Mouse (Mus musculus) ES-Bruce4 (cell line): ENCODE results near the gene Scaf1.

ENCODE experiments used
- CTCF ChIP-seq: IDR thresholded peaks from one replicate; pipeline ENCODE4 v1.8.1; 2011; ENCODE audit warnings: low read depth, low read length
- EP300 ChIP-seq: IDR thresholded peaks from 2 replicates; pipeline ENCODE4 v1.6.1; 2011; ENCODE audit warnings: low read depth, low read length; ENCODE audit not compliant: insufficient read depth
- POLR2A ChIP-seq: IDR thresholded peaks from one replicate; pipeline ENCODE4 v1.8.1; 2011; ENCODE audit warnings: low read length; ENCODE audit not compliant: insufficient read depth

DNA sequence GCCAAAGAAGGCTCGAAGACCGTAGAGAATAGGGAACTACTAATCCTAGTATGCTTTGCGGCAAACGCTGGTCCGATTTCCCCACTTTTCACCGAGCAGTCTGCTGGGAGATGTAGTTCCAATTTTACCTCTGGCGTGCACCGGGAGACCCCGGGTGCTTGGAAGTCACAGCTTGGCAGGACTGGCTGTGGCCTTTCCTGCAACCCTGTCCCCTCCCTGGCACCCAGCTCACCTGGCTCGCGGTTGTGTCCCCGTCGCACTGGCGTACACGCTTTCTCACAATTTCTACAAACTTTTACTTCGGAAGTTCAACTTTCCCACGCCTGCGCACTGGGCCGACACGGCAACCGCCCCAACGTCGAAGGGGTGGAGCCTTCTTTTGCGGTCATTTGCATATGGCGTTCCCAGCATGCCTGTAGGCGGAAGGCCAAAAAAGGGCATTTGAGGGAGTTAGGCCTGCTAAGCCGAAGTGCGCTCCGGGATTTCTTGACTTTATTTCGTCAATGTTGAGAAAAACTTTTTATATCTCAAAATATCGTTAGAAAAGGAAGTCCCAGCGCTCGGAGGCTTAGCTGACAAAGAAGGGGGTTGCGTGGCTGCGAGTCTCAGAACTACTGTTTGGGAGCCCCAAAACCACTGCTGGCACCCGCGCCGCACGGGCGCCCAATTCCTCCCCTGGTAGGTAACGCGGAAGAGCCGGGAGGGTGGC lies 18.8 kb downstream of the Scaf1 start, which contains the start of gene Irf3:
- TF ChIP-seq CTCF = no peak
- TF ChIP-seq POLR2A = peak; percentile 41
- TF ChIP-seq EP300 = no peak
